Mouse (Mus musculus): Measurements from ENCODE around the gene Ttll5. TPM values are rescaled to one million over a fixed set of nuclear protein-coding genes. Genes with fewer than 3 reads are reported as not detected.

The Ttll5 gene
- polyA plus RNA-seq, 1 experiment from 2014 or later, result 16.7 TPM

DNA sequence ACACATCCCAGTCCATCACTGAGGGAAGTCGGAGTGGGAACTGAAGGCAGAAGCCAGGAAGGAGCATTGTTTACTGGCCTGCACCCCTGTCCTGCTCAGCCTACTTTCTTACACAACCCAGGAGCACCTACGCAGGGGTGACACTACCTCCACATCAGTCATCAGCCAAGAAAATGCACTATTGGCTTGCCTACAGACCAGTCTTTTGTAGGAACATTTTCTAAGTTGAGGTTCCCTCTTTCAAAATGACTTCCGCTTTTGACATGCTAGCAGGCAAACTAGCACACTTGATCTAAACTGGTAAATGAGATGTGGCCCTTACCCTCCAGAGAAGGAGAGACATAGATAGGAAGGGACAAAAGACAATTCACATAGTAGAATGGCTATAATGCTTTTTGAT, 60.6 kb downstream of the Ttll5 start:
- no peak overlapping the region for H3K4me3 ChIP-seq
- H3K36me3 ChIP-seq, result peaks cover 4% of the 10 kb centered on the region; the same call in 1 of the 2 replicates
- WGBS, result 97% methylated on average over 3 of the region's 3 CpGs
- H3K4me1 ChIP-seq, result no peaks in the 10 kb centered on the region
- no peak overlapping the region for H3K27ac ChIP-seq (replicated peaks)
- H3K9ac ChIP-seq (replicated peaks), result no peak overlapping the region
- no peaks in the 10 kb centered on the region for H3K9me3 ChIP-seq
- no peak overlapping the region for H3K4me2 ChIP-seq (replicated peaks)
- H3K27me3 ChIP-seq, result no peaks in the 10 kb centered on the region
- no peak for ATAC-seq (ENCODE audit: low FRiP score, low read depth)

DNA sequence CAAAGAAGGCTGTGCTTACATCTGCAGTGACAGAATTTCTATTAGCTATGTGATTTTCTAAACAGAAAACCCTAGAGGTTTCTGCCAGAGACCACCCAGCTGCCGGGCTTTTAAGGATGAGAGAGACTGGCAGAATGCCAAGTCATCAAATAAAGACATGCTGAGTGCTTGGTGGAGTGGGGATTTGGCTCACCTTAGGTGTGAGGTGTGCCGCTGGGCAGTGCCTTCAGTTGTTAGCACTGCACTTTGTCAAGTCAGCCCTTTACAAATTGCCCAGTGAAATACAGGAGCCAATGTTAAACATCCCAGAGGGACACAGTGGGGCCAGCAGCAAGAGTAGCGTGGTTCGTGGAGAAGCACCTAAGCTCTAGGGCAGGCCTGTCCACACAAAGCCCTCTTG, 65.6 kb downstream of the Ttll5 start:
- 77% methylated on average over 4 of the region's 4 CpGs for WGBS
- peaks cover 27% of the 10 kb centered on the region for H3K36me3 ChIP-seq
- no peak overlapping the region for H3K4me2 ChIP-seq (replicated peaks)
- no peak overlapping the region for H3K9ac ChIP-seq (replicated peaks)
- H3K4me1 ChIP-seq, result no peaks in the 10 kb centered on the region
- H3K9me3 ChIP-seq, result no peaks in the 10 kb centered on the region
- H3K4me3 ChIP-seq, result no peak overlapping the region
- ATAC-seq (ENCODE audit: low FRiP score, low read depth), result no peak
- no peaks in the 10 kb centered on the region for H3K27me3 ChIP-seq
- H3K27ac ChIP-seq (replicated peaks), result no peak overlapping the region

DNA sequence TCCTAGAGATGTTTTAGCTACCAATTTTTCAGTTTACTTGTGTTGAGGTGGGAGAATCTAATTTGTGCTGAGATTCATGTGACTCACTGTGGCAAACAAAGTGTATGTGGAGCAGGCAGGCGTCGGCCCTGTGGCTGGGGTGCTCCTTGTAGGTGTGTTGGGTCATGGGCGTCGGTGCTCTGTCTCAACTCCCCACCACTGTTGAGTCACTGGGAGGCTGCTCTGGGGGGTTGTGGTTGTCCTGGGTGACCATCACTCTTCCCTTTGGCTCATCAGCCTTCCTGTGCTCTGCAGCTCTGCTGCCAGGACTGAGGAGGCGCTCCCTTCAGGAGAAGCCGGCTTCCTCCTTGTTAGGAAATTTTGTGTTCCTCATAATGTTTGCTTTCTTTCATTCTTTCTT, 79.5 kb downstream of the Ttll5 start:
- WGBS, result 92% methylated on average over 6 of the region's 6 CpGs
- no peak overlapping the region for H3K4me2 ChIP-seq (replicated peaks)
- H3K27me3 ChIP-seq, result no peaks in the 10 kb centered on the region
- H3K4me3 ChIP-seq, result no peak overlapping the region
- peaks cover 17% of the 10 kb centered on the region; the same call in 1 of the 2 replicates for H3K36me3 ChIP-seq
- peaks cover 8% of the 10 kb centered on the region for H3K4me1 ChIP-seq
- ATAC-seq (ENCODE audit: low FRiP score, low read depth), result no peak
- no peaks in the 10 kb centered on the region for H3K9me3 ChIP-seq
- H3K27ac ChIP-seq (replicated peaks), result no peak overlapping the region
- H3K9ac ChIP-seq (replicated peaks), result no peak overlapping the region

DNA sequence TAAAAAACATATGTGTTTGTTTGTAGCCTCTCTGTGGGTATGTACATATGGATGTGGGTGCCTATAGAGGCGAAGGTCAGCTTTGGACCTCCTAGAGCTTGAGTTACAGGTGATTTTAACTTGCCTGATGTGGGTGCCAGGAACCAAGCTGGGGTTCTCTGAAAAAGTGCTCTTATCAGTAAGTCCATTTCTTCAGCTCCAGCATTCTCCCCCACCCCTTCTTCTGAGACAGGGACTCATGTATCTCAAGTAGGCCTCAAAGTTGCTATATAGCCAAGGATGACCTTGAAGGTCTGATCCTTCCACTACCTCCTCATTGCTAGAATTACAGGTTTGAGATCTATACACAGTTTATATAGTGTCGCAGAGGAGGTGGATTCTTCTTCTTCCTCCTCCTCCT, 81.2 kb downstream of the Ttll5 start:
- H3K36me3 ChIP-seq, result peaks cover 20% of the 10 kb centered on the region
- 96% methylated on average over 2 of the region's 2 CpGs for WGBS
- H3K27ac ChIP-seq (replicated peaks), result no peak overlapping the region
- H3K27me3 ChIP-seq, result no peaks in the 10 kb centered on the region
- no peak overlapping the region for H3K4me3 ChIP-seq
- peaks cover 8% of the 10 kb centered on the region for H3K4me1 ChIP-seq
- no peaks in the 10 kb centered on the region for H3K9me3 ChIP-seq
- H3K4me2 ChIP-seq (replicated peaks), result no peak overlapping the region
- no peak for ATAC-seq (ENCODE audit: low FRiP score, low read depth)
- H3K9ac ChIP-seq (replicated peaks), result no peak overlapping the region

DNA sequence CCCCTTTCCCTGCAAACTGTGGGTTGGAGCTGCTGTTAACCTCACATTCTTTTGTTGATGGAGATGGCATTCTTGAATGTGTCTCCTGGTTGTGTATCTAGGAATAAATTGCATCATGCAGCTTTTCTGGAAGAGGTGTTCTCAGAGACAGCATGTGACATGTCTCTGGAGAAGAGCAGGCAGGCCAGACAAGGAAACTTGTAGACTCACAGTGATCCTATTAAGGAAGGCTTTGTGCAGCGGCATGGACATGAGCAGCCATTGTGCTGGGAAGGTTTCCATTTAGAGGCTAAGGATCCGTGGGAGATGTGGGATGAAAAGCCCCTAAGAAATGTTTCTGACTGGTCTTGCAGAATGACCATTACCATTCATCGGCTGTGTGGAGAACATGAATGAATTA, 83.4 kb downstream of the Ttll5 start:
- H3K4me1 ChIP-seq, result peaks cover 8% of the 10 kb centered on the region
- H3K9me3 ChIP-seq, result no peaks in the 10 kb centered on the region
- no peaks in the 10 kb centered on the region for H3K27me3 ChIP-seq
- no peak overlapping the region for H3K4me3 ChIP-seq
- no peak overlapping the region for H3K9ac ChIP-seq (replicated peaks)
- ATAC-seq (ENCODE audit: low FRiP score, low read depth), result no peak
- no peak overlapping the region for H3K4me2 ChIP-seq (replicated peaks)
- peaks cover 5% of the 10 kb centered on the region for H3K36me3 ChIP-seq
- no peak overlapping the region for H3K27ac ChIP-seq (replicated peaks)
- WGBS, result 14% methylated on average over 3 of the region's 3 CpGs

DNA sequence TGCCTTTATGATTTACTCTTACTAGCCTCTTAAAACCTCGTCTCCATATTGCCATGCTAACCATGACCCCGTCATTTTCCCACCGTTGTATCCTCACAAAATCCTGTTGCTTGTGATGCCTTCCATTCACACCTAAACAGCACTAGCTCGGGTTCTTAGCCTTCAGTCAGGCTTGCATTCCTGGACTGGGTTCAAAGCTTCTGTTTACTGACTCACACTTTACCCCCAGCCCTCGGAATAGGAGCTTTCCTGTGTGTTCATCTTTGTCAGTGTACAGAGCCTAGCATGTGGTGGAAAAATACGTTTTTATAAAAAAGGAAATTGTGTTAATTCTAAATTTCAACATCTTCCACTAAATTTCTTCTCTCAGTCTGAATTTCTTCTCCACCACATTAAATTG, 86.4 kb downstream of the Ttll5 start:
- Histone ChIP-seq H3K4me3 (no peak overlapping the region), H3K27me3 (no peaks in the 10 kb centered on the region), H3K27ac (replicated peaks) (no peak overlapping the region), H3K9me3 (no peaks in the 10 kb centered on the region), H3K36me3 (peaks cover 9% of the 10 kb centered on the region), H3K4me2 (replicated peaks) (no peak overlapping the region), H3K9ac (replicated peaks) (no peak overlapping the region), H3K4me1 (peaks cover 8% of the 10 kb centered on the region)
- ATAC-seq (ENCODE audit: low FRiP score, low read depth), result no peak
- WGBS, result 78% methylated on average over 6 of the region's 6 CpGs

DNA sequence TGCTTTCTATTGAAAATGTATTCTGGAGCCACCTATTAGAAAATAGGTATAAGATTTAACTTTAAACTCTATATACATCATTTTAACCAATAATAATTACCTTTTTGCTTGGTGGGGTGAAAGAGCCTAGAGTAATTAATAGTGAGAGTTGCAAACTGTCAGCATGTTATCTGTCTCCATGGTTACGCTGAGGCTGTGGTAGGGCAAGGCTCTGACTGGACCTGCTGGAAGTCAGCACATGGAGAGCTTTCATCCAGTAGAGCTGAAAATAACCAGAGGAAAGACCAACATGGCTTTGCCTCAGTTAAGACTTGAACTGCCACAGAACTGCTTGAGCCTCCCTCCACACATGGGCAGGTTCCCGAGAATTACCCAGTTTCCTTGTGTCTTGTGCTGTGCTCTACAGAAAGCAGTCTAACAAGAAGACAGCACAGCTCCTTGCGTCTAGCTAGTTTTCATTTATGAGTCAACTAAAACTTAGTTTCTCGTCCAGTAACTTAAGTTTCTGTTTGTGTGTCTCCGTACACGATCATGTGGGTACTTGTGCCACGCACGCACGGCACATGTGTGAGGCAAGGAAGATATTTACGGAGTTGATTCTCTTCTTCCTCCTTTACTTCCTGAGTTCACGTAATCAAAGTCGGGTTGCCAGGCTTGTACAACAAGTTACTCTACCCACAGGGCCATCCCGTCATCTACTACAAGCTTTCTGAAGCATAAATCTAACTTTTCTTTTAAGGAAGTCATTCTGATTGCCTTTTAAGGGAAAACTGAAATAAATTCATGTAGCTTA, 88.4 kb downstream of the Ttll5 start:
- peaks cover 15% of the 10 kb centered on the region for H3K36me3 ChIP-seq
- ATAC-seq (ENCODE audit: low FRiP score, low read depth), result no peak
- H3K27me3 ChIP-seq, result no peaks in the 10 kb centered on the region
- H3K4me2 ChIP-seq (replicated peaks), result no peak overlapping the region
- no peaks in the 10 kb centered on the region for H3K9me3 ChIP-seq
- 95% methylated on average over 13 of the region's 13 CpGs for WGBS
- H3K4me3 ChIP-seq, result no peak overlapping the region
- H3K27ac ChIP-seq (replicated peaks), result no peak overlapping the region
- peaks cover 4% of the 10 kb centered on the region for H3K4me1 ChIP-seq
- no peak overlapping the region for H3K9ac ChIP-seq (replicated peaks)

DNA sequence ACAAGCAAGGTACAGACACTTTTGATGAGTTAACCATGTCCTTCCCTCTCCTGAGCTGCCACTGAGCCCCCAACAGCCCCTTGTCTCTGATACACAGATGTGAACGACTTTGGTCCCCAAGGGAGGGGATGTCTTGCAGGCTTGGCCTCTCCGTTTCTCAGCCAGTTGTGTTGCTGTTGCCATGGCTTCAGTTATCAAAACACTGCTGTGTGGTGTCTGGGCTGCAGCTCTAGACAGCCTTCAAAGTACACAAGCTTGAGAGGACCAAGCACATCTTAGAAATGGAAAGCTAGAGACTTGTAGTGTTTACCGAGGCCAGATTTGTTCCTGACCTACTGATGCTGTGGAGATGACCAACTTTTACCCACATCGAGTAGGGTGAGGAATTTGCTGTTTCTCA, 102.4 kb downstream of the Ttll5 start:
- no peaks in the 10 kb centered on the region for H3K4me1 ChIP-seq
- 0 out of 2 replicates have a peak, but pooled peaks cover 11% of the 10 kb centered on the region for H3K36me3 ChIP-seq
- ATAC-seq (ENCODE audit: low FRiP score, low read depth), result no peak
- no peaks in the 10 kb centered on the region for H3K9me3 ChIP-seq
- no peaks in the 10 kb centered on the region for H3K27me3 ChIP-seq
- H3K9ac ChIP-seq (replicated peaks), result no peak overlapping the region
- H3K27ac ChIP-seq (replicated peaks), result no peak overlapping the region
- 75% methylated on average over 4 of the region's 4 CpGs for WGBS
- no peak overlapping the region for H3K4me2 ChIP-seq (replicated peaks)
- H3K4me3 ChIP-seq, result no peak overlapping the region

DNA sequence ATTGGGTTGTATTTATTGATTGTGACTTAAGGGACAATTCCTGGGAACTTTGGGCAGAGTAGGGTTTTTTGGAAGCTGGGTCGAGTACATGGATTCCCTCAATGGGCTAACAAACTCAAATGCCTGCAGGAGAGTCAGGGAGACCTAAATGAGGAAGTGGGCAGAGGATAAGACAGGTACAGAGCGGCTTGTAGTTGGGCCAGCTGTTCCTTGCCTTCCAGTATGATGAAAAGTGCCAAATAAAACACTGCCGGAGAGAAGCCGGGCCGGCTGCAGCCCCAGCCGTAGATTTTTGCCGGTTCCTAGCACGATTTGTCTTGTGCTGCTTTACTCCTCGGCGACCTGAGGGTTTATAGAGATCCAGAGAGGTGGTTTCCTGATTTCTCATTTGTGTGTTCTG, 104.1 kb downstream of the Ttll5 start:
- Histone ChIP-seq H3K36me3 (peaks cover 7% of the 10 kb centered on the region), H3K4me2 (replicated peaks) (no peak overlapping the region), H3K9me3 (no peaks in the 10 kb centered on the region), H3K9ac (replicated peaks) (no peak overlapping the region), H3K4me3 (no peak overlapping the region), H3K27me3 (no peaks in the 10 kb centered on the region), H3K4me1 (no peaks in the 10 kb centered on the region), H3K27ac (replicated peaks) (no peak overlapping the region)
- WGBS, result 93% methylated on average over 10 of the region's 10 CpGs
- no peak for ATAC-seq (ENCODE audit: low FRiP score, low read depth)

DNA sequence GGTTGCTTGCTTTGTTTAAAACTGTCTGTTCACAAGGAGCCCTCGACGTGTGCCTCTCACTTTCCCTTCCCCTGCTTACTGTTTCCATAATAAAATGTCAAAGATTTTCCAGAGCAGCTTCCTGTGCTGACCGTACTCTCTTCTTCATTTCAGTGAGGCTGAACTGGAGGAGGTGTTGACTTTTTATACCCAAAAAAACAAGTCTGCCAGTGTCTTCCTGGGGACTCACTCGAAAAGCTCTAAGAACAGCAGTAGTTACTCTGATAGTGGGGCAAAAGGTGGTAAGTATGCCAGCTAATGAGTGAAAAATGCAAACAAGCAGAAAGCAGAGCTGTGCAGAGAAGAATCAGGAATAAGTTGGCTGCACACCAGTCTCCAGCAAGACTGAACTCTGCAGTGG, 105.3 kb downstream of the Ttll5 start:
- peaks cover 10% of the 10 kb centered on the region for H3K36me3 ChIP-seq
- no peaks in the 10 kb centered on the region for H3K4me1 ChIP-seq
- H3K4me2 ChIP-seq (replicated peaks), result no peak overlapping the region
- H3K9ac ChIP-seq (replicated peaks), result no peak overlapping the region
- no peak overlapping the region for H3K27ac ChIP-seq (replicated peaks)
- 78% methylated on average over 4 of the region's 4 CpGs for WGBS
- H3K27me3 ChIP-seq, result no peaks in the 10 kb centered on the region
- no peaks in the 10 kb centered on the region for H3K9me3 ChIP-seq
- no peak for ATAC-seq (ENCODE audit: low FRiP score, low read depth)
- H3K4me3 ChIP-seq, result no peak overlapping the region

DNA sequence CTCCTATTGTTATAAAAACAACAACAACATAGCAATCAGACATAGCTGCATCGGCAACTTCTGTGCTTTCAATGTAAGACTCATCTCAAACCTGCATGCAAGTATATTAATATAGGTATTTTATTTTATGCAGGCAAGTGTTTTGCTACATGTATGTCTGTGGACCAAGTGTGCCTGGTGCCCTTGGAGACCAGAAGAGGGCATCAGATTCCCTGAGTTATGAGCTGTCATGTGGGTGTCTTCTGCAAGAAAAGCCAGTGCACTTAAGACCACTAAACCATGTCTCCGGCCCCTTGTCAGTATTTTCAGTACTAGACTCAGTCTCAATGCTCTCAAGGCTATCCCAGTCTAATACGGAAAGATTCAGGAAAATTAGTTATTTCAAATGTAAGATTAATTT, 106.3 kb downstream of the Ttll5 start:
- WGBS, result 89% methylated on average over 3 of the region's 3 CpGs

DNA sequence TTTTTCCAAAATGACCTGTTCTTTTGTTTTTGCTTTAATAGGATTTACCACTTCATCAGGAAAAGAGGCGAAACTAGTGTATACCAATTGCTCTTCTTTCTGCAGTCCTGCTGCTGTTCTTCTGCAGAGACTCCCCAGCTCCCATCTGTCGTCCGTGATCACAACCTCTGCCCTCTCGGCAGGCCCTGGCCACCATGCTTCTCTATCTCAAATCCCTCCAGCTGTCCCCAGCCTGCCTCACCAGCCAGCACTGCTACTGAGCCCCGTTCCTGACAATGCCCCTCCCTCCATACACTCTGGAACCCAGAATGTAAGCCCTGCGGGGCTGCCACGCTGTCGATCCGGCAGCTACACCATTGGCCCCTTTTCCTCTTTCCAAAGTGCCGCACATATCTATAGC, 108.8 kb downstream of the Ttll5 start:
- Histone ChIP-seq H3K4me2 (replicated peaks) (no peak overlapping the region), H3K9me3 (no peaks in the 10 kb centered on the region), H3K27ac (replicated peaks) (no peak overlapping the region), H3K4me3 (no peak overlapping the region), H3K27me3 (no peaks in the 10 kb centered on the region), H3K9ac (replicated peaks) (no peak overlapping the region), H3K4me1 (no peaks in the 10 kb centered on the region), H3K36me3 (peaks cover 7% of the 10 kb centered on the region)
- whole genome bisulfite sequencing, result 81% methylated on average over 10 of the region's 10 CpGs
- ATAC-seq (ENCODE audit: low FRiP score, low read depth), result no peak

More for the DNA sequence above, 106.3 kb downstream of the Ttll5 start:
- no peak for ATAC-seq (ENCODE audit: low FRiP score, low read depth)
- H3K9ac ChIP-seq (replicated peaks), result no peak overlapping the region
- H3K27ac ChIP-seq (replicated peaks), result no peak overlapping the region
- no peaks in the 10 kb centered on the region for H3K4me1 ChIP-seq
- H3K27me3 ChIP-seq, result no peaks in the 10 kb centered on the region
- peaks cover 10% of the 10 kb centered on the region for H3K36me3 ChIP-seq
- H3K4me2 ChIP-seq (replicated peaks), result no peak overlapping the region
- no peak overlapping the region for H3K4me3 ChIP-seq
- H3K9me3 ChIP-seq, result no peaks in the 10 kb centered on the region

DNA sequence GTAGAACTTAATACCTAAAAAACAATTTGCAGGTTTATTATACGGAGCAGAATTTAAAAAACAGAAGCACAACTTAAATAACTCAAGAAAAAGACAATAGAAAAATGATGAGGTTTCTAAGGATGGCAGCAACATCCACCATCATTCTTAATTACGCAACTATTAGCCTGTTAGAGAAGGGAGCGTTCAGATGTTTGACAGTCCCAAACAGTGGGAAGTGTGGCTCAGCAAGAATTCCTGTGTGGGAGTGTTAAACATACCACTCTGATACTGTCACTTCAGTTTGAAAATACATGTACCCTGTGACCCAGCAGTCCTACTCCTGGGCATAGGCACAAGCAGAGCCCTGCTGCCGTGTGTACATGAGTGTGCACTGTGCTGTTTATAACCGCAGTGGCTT, 112.9 kb downstream of the Ttll5 start:
- ATAC-seq (ENCODE audit: low FRiP score, low read depth), result no peak
- H3K4me1 ChIP-seq, result no peaks in the 10 kb centered on the region
- H3K27me3 ChIP-seq, result no peaks in the 10 kb centered on the region
- H3K27ac ChIP-seq (replicated peaks), result no peak overlapping the region
- no peak overlapping the region for H3K4me2 ChIP-seq (replicated peaks)
- no peak overlapping the region for H3K9ac ChIP-seq (replicated peaks)
- WGBS, result 92% methylated on average over 5 of the region's 5 CpGs
- no peak overlapping the region for H3K4me3 ChIP-seq
- no peaks in the 10 kb centered on the region for H3K9me3 ChIP-seq
- H3K36me3 ChIP-seq, result peaks cover 7% of the 10 kb centered on the region
